Mouse (Mus musculus) myocyte (in vitro differentiated cells): Measurements from ENCODE around the gene Rptor.

Experiments
- CEBPB ChIP-seq: IDR thresholded peaks from 2 replicates; pipeline ENCODE4 v1.6.1; 2011; ENCODE audit warnings: mild to moderate bottlenecking, moderate library complexity; ENCODE audit not compliant: poor library complexity, insufficient read depth, severe bottlenecking
- E2F4 ChIP-seq: IDR thresholded peaks from one replicate; pipeline ENCODE4 v1.6.1; 2011; ENCODE audit warnings: mild to moderate bottlenecking, control low read depth, moderate library complexity; ENCODE audit not compliant: insufficient read depth
- MAX ChIP-seq: IDR thresholded peaks from one replicate; pipeline ENCODE4 v1.6.1; 2011; ENCODE audit warnings: low read depth, mild to moderate bottlenecking, control low read depth
- MYOD1 ChIP-seq, 3 experiments: IDR thresholded peaks; one replicate each; pipeline ENCODE4 v1.6.1; 2011; ENCODE audit warnings: control low read depth in 2 of 3, low read depth in 2 of 3, mild to moderate bottlenecking in 2 of 3, moderate library complexity in 1 of 3; ENCODE audit not compliant: insufficient read length in 2 of 3, control insufficient read depth in 1 of 3
- MYOG ChIP-seq, 3 experiments: IDR thresholded peaks; one replicate each; pipeline ENCODE4 v1.6.1; 2011; ENCODE audit warnings: control low read depth in 2 of 3, low read depth in 2 of 3, mild to moderate bottlenecking in 2 of 3; ENCODE audit not compliant: insufficient read length in 2 of 3, control insufficient read depth in 1 of 3, insufficient read depth in 1 of 3
- POLR2A ChIP-seq: IDR thresholded peaks from one replicate; pipeline ENCODE4 v1.6.1; 2011; ENCODE audit warnings: low read depth, mild to moderate bottlenecking, control low read depth, moderate library complexity; ENCODE audit not compliant: insufficient read length
- POLR2AphosphoS2 ChIP-seq: IDR thresholded peaks from one replicate; pipeline ENCODE4 v1.6.1; 2011; ENCODE audit warnings: low read depth, control low read depth; ENCODE audit not compliant: insufficient read length
- SRF ChIP-seq: IDR thresholded peaks from one replicate; pipeline ENCODE4 v1.6.1; 2011; ENCODE audit warnings: low read depth; ENCODE audit not compliant: control insufficient read depth, insufficient read length
- TCF12 ChIP-seq: IDR thresholded peaks from one replicate; pipeline ENCODE4 v1.6.1; 2011; ENCODE audit warnings: mild to moderate bottlenecking, control low read depth; ENCODE audit not compliant: poor library complexity, insufficient read depth, severe bottlenecking
- TCF3 ChIP-seq: IDR thresholded peaks from one replicate; pipeline ENCODE4 v1.6.1; 2011; ENCODE audit warnings: low read depth, control low read depth; ENCODE audit not compliant: insufficient read length
- USF1 ChIP-seq: IDR thresholded peaks from one replicate; pipeline ENCODE4 v1.6.1; 2011; ENCODE audit warnings: low read depth, mild to moderate bottlenecking, control low read depth, moderate library complexity

GRCm38 (mm10) chr11:119806539-119806938 is 203.8 kb downstream of the Rptor start:
- TF ChIP-seq E2F4, result no peak
- TF ChIP-seq MYOD1 (IDR thresholded peaks at IDR 0.05; ENCODE audit: control insufficient read depth in 1 of 3, insufficient read length in 2 of 3, low read depth in 2 of 3), result no peak
- TF ChIP-seq POLR2A, result no peak
- no peak for TF ChIP-seq MYOG (IDR thresholded peaks at IDR 0.05; ENCODE audit: control insufficient read depth in 1 of 3, insufficient read depth in 1 of 3, insufficient read length in 2 of 3, low read depth in 2 of 3)
- no peak for TF ChIP-seq SRF
- TF ChIP-seq USF1, result no peak
- no peak for TF ChIP-seq TCF12
- TF ChIP-seq MAX, result no peak
- no peak for TF ChIP-seq POLR2AphosphoS2
- TF ChIP-seq CEBPB, result no peak
- TF ChIP-seq TCF3, result no peak
